Mouse (Mus musculus): Measurements from ENCODE around the gene Acin1. TPM values are rescaled to one million over a fixed set of nuclear protein-coding genes. Genes with fewer than 3 reads are reported as not detected.

The Acin1 gene
- polyA plus RNA-seq, 1 experiment from 2014 or later, result 111 TPM

GRCm38 (mm10) chr14:54714617-54715081, 27.9 kb upstream of the Acin1 start:
- Histone ChIP-seq H3K27me3 (replicated peaks) (no peaks in the 10 kb centered on the region), H3K4me1 (0 out of 2 replicates have a peak, but pooled peaks cover 2% of the 10 kb centered on the region), H3K4me2 (peak overlapping the region; percentile 66), H3K9ac (no peak overlapping the region), H3K36me3 (no peaks in the 10 kb centered on the region), H3K27ac (no peak overlapping the region), H3K9me3 (no peaks in the 10 kb centered on the region), H3K4me3 (replicated peaks) (peak overlapping the region; percentile 32)
- WGBS, result 2% methylated on average over 15 of the region's 15 CpGs
- ATAC-seq (ENCODE audit: insufficient read depth, low FRiP score, low read depth), result peak; percentile 41; the same call in 1 of the 2 replicates

GRCm38 (mm10) chr14:54714121-54714520, 27.4 kb upstream of the Acin1 start:
- ATAC-seq (ENCODE audit: insufficient read depth, low FRiP score, low read depth), result peak; percentile 20; the same call in 1 of the 2 replicates
- 0 out of 2 replicates have a peak, but pooled peaks cover 2% of the 10 kb centered on the region for H3K4me1 ChIP-seq
- WGBS, result 3% methylated on average over 13 of the region's 13 CpGs
- peak overlapping the region; percentile 32 for H3K4me3 ChIP-seq (replicated peaks)
- no peaks in the 10 kb centered on the region for H3K27me3 ChIP-seq (replicated peaks)
- H3K4me2 ChIP-seq, result peak overlapping the region; percentile 66
- H3K9me3 ChIP-seq, result no peaks in the 10 kb centered on the region
- H3K36me3 ChIP-seq, result no peaks in the 10 kb centered on the region
- no peak overlapping the region for H3K9ac ChIP-seq
- H3K27ac ChIP-seq, result no peak overlapping the region

GRCm38 (mm10) chr14:54712861-54713260, 26.1 kb upstream of the Acin1 start:
- ATAC-seq (ENCODE audit: insufficient read depth, low FRiP score, low read depth), result no peak
- 67% methylated on average over 8 of the region's 8 CpGs for WGBS

GRCm38 (mm10) chr14:54712074-54712473, 25.3 kb upstream of the Acin1 start, which contains the start of gene Cebpe:
Cebpe (minus strand) TSS chr14:54712174.
- Histone ChIP-seq H3K36me3 (no peaks in the 10 kb centered on the region), H3K4me3 (replicated peaks) (no peak within 1 kb of the TSS), H3K4me1 (peaks cover 3% of the 10 kb centered on the region; the same call in 1 of the 2 replicates), H3K9me3 (no peaks in the 10 kb centered on the region), H3K4me2 (no peak within 1 kb of the TSS), H3K9ac (no peak within 1 kb of the TSS), H3K27me3 (replicated peaks) (no peaks in the 10 kb centered on the region), H3K27ac (no peak within 1 kb of the TSS)
- 87% methylated on average over 7 of the region's 7 CpGs for WGBS
- no peak for ATAC-seq (ENCODE audit: insufficient read depth, low FRiP score, low read depth)

More at GRCm38 (mm10) chr14:54712861-54713260, 26.1 kb upstream of the Acin1 start:
- Histone ChIP-seq H3K9ac (no peak overlapping the region), H3K27me3 (replicated peaks) (no peaks in the 10 kb centered on the region), H3K4me3 (replicated peaks) (no peak overlapping the region), H3K27ac (no peak overlapping the region), H3K9me3 (no peaks in the 10 kb centered on the region), H3K36me3 (no peaks in the 10 kb centered on the region), H3K4me1 (0 out of 2 replicates have a peak, but pooled peaks cover 2% of the 10 kb centered on the region), H3K4me2 (no peak overlapping the region)

GRCm38 (mm10) chr14:54709054-54709453, 22.3 kb upstream of the Acin1 start:
- Histone ChIP-seq H3K36me3 (no peaks in the 10 kb centered on the region), H3K9me3 (no peaks in the 10 kb centered on the region), H3K4me3 (replicated peaks) (no peak overlapping the region), H3K27ac (no peak overlapping the region), H3K27me3 (replicated peaks) (no peaks in the 10 kb centered on the region), H3K9ac (no peak overlapping the region), H3K4me1 (peaks cover 6% of the 10 kb centered on the region; the same call in 1 of the 2 replicates), H3K4me2 (no peak overlapping the region)
- 75% methylated on average over 9 of the region's 9 CpGs for WGBS
- no peak for ATAC-seq (ENCODE audit: insufficient read depth, low FRiP score, low read depth)

GRCm38 (mm10) chr14:54706589-54707320, 20.0 kb upstream of the Acin1 start:
- WGBS, result 39% methylated on average over 17 of the region's 17 CpGs
- Histone ChIP-seq H3K4me3 (replicated peaks) (no peak overlapping the region), H3K9ac (no peak overlapping the region), H3K4me1 (peaks cover 5% of the 10 kb centered on the region; the same call in 1 of the 2 replicates), H3K36me3 (no peaks in the 10 kb centered on the region), H3K9me3 (no peaks in the 10 kb centered on the region), H3K4me2 (no peak overlapping the region), H3K27me3 (replicated peaks) (no peaks in the 10 kb centered on the region), H3K27ac (no peak overlapping the region)
- ATAC-seq (ENCODE audit: insufficient read depth, low FRiP score, low read depth), result no peak

GRCm38 (mm10) chr14:54705844-54706243, 19.1 kb upstream of the Acin1 start:
- Histone ChIP-seq H3K9me3 (no peaks in the 10 kb centered on the region), H3K36me3 (no peaks in the 10 kb centered on the region), H3K4me1 (peaks cover 5% of the 10 kb centered on the region; the same call in 1 of the 2 replicates), H3K27me3 (replicated peaks) (no peaks in the 10 kb centered on the region), H3K9ac (no peak overlapping the region), H3K4me3 (replicated peaks) (no peak overlapping the region), H3K27ac (no peak overlapping the region), H3K4me2 (no peak overlapping the region)
- WGBS, result 26% methylated on average over 5 of the region's 5 CpGs
- ATAC-seq (ENCODE audit: insufficient read depth, low FRiP score, low read depth), result peak; percentile 78; the same call in 1 of the 2 replicates

GRCm38 (mm10) chr14:54703207-54703606, 16.5 kb upstream of the Acin1 start:
- Histone ChIP-seq H3K27ac (no peak overlapping the region), H3K4me1 (peaks cover 5% of the 10 kb centered on the region; the same call in 1 of the 2 replicates), H3K9ac (no peak overlapping the region), H3K27me3 (replicated peaks) (no peaks in the 10 kb centered on the region), H3K9me3 (no peaks in the 10 kb centered on the region), H3K4me3 (replicated peaks) (no peak overlapping the region), H3K4me2 (no peak overlapping the region), H3K36me3 (no peaks in the 10 kb centered on the region)
- WGBS, result 57% methylated on average over 10 of the region's 10 CpGs
- ATAC-seq (ENCODE audit: insufficient read depth, low FRiP score, low read depth), result no peak

- Histone ChIP-seq H3K4me2 (no peak overlapping the region), H3K4me3 (replicated peaks) (no peak overlapping the region), H3K4me1 (no peaks in the 10 kb centered on the region), H3K9ac (no peak overlapping the region), H3K27me3 (replicated peaks) (no peaks in the 10 kb centered on the region), H3K36me3 (no peaks in the 10 kb centered on the region), H3K27ac (no peak overlapping the region), H3K9me3 (no peaks in the 10 kb centered on the region)
- ATAC-seq (ENCODE audit: insufficient read depth, low FRiP score, low read depth), result no peak
- WGBS, result 14% methylated on average over 6 of the region's 6 CpGs
These were observed 14.6 kb upstream of the Acin1 start for GRCm38 (mm10) chr14:54701298-54701697.

- Histone ChIP-seq H3K9me3 (no peaks in the 10 kb centered on the region), H3K27ac (no peak overlapping the region), H3K4me1 (no peaks in the 10 kb centered on the region), H3K4me3 (replicated peaks) (no peak overlapping the region), H3K36me3 (no peaks in the 10 kb centered on the region), H3K9ac (no peak overlapping the region), H3K27me3 (replicated peaks) (no peaks in the 10 kb centered on the region), H3K4me2 (no peak overlapping the region)
- whole genome bisulfite sequencing, result 39% methylated on average over 3 of the region's 3 CpGs
- no peak for ATAC-seq (ENCODE audit: insufficient read depth, low FRiP score, low read depth)
These were observed 12.9 kb upstream of the Acin1 start for GRCm38 (mm10) chr14:54699586-54699985.

- no peak within 1 kb of the TSS for H3K4me2 ChIP-seq
- ATAC-seq (ENCODE audit: insufficient read depth, low FRiP score, low read depth), result no peak
- no peak within 1 kb of the TSS for H3K9ac ChIP-seq
- WGBS, result 64% methylated on average over 4 of the region's 4 CpGs
- H3K27ac ChIP-seq, result no peak within 1 kb of the TSS
- no peaks in the 10 kb centered on the region for H3K9me3 ChIP-seq
- H3K4me1 ChIP-seq, result no peaks in the 10 kb centered on the region
- no peaks in the 10 kb centered on the region for H3K27me3 ChIP-seq (replicated peaks)
- no peaks in the 10 kb centered on the region for H3K36me3 ChIP-seq
- no peak within 1 kb of the TSS for H3K4me3 ChIP-seq (replicated peaks)
These were observed 12.0 kb upstream of the Acin1 start, which contains the start of gene Gm29776 for GRCm38 (mm10) chr14:54698733-54699132. Gm29776 (minus strand) TSS chr14:54698833.

GRCm38 (mm10) chr14:54696752-54697151, 10.0 kb upstream of the Acin1 start:
- 73% methylated on average over 4 of the region's 4 CpGs for WGBS
- no peaks in the 10 kb centered on the region for H3K9me3 ChIP-seq
- H3K4me1 ChIP-seq, result no peaks in the 10 kb centered on the region
- no peak for ATAC-seq (ENCODE audit: insufficient read depth, low FRiP score, low read depth)
- no peak overlapping the region for H3K4me2 ChIP-seq
- no peaks in the 10 kb centered on the region for H3K27me3 ChIP-seq (replicated peaks)
- H3K36me3 ChIP-seq, result 0 out of 2 replicates have a peak, but pooled peaks cover 7% of the 10 kb centered on the region
- no peak overlapping the region for H3K9ac ChIP-seq
- H3K4me3 ChIP-seq (replicated peaks), result no peak overlapping the region
- no peak overlapping the region for H3K27ac ChIP-seq

Measured in stomach, embryonic 15.5 days (tissue).